Mouse (Mus musculus) olfactory bulb, adult 2 months (tissue): ENCODE measurements around the gene Banp. TPM values are rescaled to one million over a fixed set of nuclear protein-coding genes. Genes with fewer than 3 reads are reported as not detected.
A peak's percentile ranks its signal among the peaks of the same experiment; 100 is the strongest.

Source experiments
- H3K27ac ChIP-seq: fragments of 200-500 bp; 2 replicates; pipeline ENCODE4 v1.5.1; 2012; ENCODE audit warnings: low read depth, low read length; ENCODE audit not compliant: insufficient read depth
- H3K4me1 ChIP-seq: fragments of 200-500 bp; 2 replicates; pipeline ENCODE4 v1.6.1; 2012; ENCODE audit warnings: low read length; ENCODE audit not compliant: control insufficient read depth, insufficient read depth
- H3K4me3 ChIP-seq: fragments of 200-500 bp; 2 replicates; pipeline ENCODE4 v1.5.1; 2012; ENCODE audit warnings: mild to moderate bottlenecking, low read depth, low read length, moderate library complexity; ENCODE audit not compliant: insufficient read depth
- CTCF ChIP-seq: fragments of 200-500 bp; IDR thresholded peaks from 2 replicates; pipeline ENCODE4 v1.5.1; 2012; ENCODE audit warnings: low read depth, mild to moderate bottlenecking, low read length, moderate library complexity; ENCODE audit not compliant: insufficient read depth
- POLR2A ChIP-seq: fragments of 200-500 bp; IDR thresholded peaks from 2 replicates; pipeline ENCODE4 v1.6.1; 2012; ENCODE audit warnings: mild to moderate bottlenecking, low read depth, low read length, moderate library complexity; ENCODE audit not compliant: insufficient read depth
- WGBS: fragments of 180-500 bp; shearing (Covaris S2); methylation state at CpG from one replicate; pipeline ENCODE4 v1.1.7; 2018; 5-methylcytosine and 5-hydroxymethylcytosine counted together
- polyA plus RNA-seq: library from polyadenylated mRNA; stranded (reverse); fragments of >200 nt; gene quantifications from 2 replicates; pipeline ENCODE4 v1.2.4, GENCODE M21; 2012; ENCODE audit warnings: low replicate concordance; ENCODE audit not compliant: missing spikeins, insufficient read depth, insufficient read length

Gene Banp
- polyA plus RNA-seq = not detected in 2 replicates

DNA sequence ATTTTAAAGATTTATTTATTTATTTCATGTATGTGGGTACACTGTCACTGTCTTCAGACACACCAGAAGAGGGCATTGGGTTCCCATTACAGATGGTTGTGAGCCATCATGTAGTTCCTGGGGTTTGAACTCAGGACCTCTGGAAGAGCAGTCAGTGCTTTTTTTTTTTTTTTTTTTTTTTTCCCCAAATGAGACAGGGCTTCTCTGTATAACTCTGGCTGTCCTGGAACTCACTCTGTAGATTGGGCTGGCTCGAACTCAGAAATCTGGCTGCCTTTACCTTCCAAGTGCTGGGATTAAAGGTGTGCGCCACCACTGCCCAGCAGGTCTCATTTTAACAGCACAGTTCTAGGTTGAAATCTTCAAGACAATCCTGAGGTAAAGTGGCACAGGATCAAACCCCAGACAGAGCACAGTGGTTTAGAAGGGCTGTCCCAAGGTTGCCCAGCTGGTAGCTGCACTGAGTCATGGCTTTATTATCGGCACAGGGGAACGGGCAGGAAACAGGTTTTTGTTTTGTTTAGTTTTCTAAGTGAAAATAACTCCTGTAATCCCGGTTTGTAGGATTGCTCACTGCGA is at the start of gene Banp:
TSS of gene Banp (plus strand) at position 529 of the 579 bp plus-strand sequence.
- TF ChIP-seq POLR2A (no peak), CTCF (no peak)
- peak within 1 kb of the TSS; percentile 56 for H3K4me3 ChIP-seq
- H3K4me1 ChIP-seq = peaks cover 27% of the 10 kb centered on the region
- WGBS = 45% methylated on average over 6 of the region's 6 CpGs
- peak within 1 kb of the TSS; percentile 100 for H3K27ac ChIP-seq

DNA sequence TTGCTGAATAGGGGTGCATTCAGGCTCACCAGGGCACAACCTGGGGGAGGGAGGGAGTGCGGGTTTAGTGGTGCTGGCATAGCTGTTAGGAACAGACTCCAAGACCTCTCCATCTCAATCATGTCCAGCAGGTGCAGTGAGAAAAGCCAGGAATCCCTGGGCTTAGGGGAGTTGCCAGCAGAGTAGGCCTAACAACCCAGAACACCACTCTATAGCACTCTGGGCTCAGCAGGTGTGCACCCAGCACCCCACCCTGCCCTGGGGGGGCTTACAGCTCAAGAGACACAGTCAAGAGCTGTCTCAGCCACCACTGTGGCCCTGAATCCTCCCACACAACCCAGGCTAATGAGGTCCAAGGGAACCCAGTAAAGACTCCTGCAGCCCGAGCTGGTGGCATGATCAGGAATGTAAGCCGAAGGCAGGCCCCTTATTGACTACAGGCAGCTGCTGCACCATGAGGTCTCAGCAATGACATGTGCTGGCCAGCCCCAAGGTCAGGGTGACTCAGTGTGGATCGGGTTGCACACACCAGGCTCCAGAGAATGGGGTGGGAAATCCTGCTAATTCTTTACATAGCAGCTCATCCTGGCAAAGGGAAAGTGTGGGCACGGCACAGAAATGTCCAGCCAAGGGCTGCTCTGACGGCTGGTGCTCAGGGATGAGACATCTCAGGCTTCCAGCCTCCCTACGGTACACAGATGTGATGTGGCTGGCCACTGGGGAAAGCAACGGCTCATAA is 47.9 kb upstream of the Banp start:
- peak overlapping the region; percentile 71 for H3K27ac ChIP-seq
- H3K4me1 ChIP-seq = peaks cover 63% of the 10 kb centered on the region
- TF ChIP-seq POLR2A (no peak), CTCF (no peak)
- no peak overlapping the region; the same call in 1 of the 2 replicates for H3K4me3 ChIP-seq
- WGBS = 45% methylated on average over 8 of the region's 8 CpGs

- Histone ChIP-seq H3K4me1 (peaks cover 45% of the 10 kb centered on the region), H3K27ac (no peak overlapping the region), H3K4me3 (no peak overlapping the region)
- TF ChIP-seq POLR2A (no peak), CTCF (no peak)
- WGBS = 86% methylated on average over 6 of the region's 6 CpGs
Measured at GRCm38 (mm10) chr8:121903977-121904376, 45.6 kb upstream of the Banp start.

DNA sequence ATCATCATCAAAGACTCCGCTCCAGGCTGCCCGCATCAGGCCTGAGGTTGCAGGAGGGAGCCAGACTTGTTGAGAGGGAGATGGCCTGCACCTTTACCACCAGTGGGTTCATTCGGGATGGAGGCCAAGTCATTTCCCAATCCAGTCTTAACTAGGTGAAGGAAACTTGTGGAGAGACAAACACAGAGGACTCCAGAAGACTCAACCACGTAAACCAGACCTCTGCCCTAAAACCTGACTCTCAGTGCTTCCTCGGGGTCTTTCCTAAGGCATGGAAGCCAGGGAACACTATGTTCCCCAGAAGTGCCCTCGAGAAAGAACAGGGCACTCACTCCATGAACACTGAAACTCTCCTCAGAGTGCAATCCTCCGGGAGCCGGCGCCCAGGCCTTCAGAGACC is 44.6 kb upstream of the Banp start:
- peaks cover 38% of the 10 kb centered on the region for H3K4me1 ChIP-seq
- H3K27ac ChIP-seq = no peak overlapping the region
- TF ChIP-seq CTCF (no peak), POLR2A (no peak)
- WGBS = 85% methylated on average over 9 of the region's 9 CpGs
- H3K4me3 ChIP-seq = peak overlapping the region; percentile 7; the same call in 1 of the 2 replicates

DNA sequence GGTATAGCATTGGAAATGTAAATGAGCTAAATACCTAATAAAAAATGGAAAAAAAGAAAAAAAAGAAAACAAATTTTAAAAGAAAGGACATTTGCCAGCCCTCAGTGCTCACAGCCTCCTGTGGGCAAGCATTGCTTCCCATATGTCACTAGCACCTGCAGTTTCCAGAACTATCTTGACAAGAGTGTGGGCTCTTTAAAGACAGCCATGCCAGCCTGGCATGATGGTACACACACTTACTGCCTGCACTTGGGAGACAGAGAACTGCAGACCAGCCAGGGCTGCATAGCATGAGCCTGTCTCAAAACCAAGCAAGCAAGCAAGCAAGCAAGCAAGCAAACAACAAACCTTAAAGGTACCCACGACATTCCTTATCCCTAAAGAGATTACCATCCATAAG is 44.1 kb upstream of the Banp start:
- no peak for TF ChIP-seq POLR2A
- Histone ChIP-seq H3K4me1 (peaks cover 34% of the 10 kb centered on the region), H3K4me3 (peak overlapping the region; percentile 52; the same call in 1 of the 2 replicates), H3K27ac (no peak overlapping the region)
- 33% methylated on average over 1 of the region's 1 CpGs for WGBS

DNA sequence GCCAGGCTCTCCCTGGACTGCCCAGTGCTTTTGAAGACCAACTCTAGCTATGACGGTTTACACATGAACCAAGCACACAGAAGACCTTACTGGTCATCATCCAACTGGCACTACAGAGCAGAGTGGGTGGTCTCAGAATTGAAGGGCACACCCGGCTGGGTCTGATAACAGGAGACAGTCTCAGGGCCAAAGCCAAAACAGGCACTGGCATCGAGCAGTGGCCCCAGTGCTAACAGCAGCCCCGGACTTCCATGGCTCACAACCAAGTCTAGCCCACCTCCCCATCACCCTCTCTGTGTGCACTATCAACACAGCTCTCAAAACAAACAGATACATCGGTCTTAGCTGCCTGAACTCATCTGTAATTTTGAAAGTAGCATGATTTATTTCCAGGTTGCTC is 43.7 kb upstream of the Banp start:
- TF ChIP-seq CTCF = no peak
- no peak for TF ChIP-seq POLR2A
- H3K27ac ChIP-seq = no peak overlapping the region

DNA sequence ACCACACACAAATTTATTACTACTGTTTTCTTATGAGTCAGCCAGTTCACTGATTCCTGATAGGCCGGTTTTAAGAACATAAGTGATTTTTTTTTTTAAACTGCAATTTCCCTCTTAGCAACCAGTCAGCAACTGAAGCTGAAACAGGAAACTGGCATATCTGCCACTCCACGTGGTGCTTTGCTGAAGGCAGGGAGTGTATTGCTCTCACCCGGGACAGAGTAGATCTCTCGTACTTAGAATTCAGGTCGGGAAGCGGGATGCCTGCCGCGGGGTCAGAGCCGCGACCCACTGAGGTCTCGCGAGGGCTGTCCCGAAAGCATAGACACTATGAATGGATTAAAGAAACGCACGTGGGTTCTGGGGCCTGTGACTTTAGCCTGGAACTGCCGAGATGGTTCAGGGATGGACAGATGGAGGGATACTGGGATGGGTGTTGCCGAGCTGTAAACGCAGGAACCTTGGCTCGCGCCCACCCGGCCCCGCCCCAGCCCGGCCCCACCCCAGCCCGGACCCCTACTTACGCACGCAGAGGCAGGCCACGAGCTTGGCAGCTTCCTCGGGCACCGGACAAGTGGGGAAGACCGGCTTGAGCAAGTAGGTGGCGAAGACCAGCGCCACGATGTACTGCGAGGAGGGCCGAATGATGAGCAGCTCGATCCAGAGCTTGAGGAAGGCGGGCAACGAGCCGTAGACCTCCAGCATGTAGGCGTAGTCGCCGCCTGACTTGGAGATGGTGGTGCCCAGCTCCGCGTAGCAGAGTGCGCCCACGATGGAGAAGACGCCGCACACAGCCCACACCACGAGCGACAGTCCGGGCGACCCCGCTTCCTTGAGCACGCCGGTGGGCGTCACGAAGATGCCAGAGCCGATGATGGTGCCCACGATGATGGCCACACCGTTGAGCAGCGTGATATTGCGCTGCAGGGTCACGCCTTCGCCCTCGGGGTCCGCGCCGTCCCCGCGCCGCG is 42.7 kb upstream of the Banp start:
- WGBS = under 1% methylated on average over 72 of the region's 72 CpGs
- Histone ChIP-seq H3K4me3 (peak overlapping the region; percentile 52), H3K4me1 (peaks cover 26% of the 10 kb centered on the region), H3K27ac (no peak overlapping the region)
- TF ChIP-seq CTCF (no peak), POLR2A (no peak)

More for the DNA sequence above, 43.7 kb upstream of the Banp start:
- Histone ChIP-seq H3K4me1 (peaks cover 34% of the 10 kb centered on the region), H3K4me3 (peak overlapping the region; percentile 52)
- WGBS = 14% methylated on average over 5 of the region's 5 CpGs

DNA sequence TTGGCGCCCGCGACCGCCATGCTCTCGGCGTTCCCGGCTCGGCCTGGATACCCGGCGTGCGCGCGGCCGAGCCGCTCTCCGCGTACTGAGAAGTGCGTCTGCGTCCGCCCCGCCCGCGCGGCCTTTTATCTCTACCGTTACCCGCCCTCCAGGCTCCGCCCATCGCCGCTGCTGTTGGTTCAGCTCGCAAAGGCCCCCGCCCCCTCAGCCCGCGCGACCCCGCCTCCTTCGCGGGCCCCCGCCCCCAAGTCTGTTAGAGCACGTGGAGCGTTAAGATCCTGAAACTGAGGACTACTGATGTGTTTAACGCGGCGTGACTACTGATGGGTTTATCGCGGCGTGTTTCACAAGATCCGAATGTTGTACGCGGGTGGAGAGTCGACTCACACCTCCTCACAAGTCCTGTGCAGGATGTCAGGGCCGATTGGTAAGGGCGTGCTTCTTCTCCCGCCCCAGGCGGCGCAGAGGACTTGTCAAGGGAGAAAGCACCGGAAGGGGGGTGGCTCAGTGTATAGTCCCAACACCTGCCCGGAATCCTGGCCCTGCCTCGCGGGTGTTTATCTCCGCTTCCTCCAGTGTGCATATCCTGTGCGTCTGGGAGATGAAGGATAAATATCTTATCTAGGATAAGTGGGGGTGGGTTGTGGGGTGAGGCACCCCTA is 41.8 kb upstream of the Banp start, which contains the start of gene Slc7a5:
TSS of gene Slc7a5 (minus strand) at position 108 of the 662 bp plus-strand sequence.
- no peak for TF ChIP-seq CTCF
- peak; percentile 99 for TF ChIP-seq POLR2A
- 1% methylated on average over 61 of the region's 61 CpGs for WGBS
- Histone ChIP-seq H3K4me3 (peak within 1 kb of the TSS; percentile 52), H3K27ac (no peak within 1 kb of the TSS), H3K4me1 (peaks cover 19% of the 10 kb centered on the region)
